Mouse (Mus musculus): ENCODE measurements around the gene Arhgef7.

DNA sequence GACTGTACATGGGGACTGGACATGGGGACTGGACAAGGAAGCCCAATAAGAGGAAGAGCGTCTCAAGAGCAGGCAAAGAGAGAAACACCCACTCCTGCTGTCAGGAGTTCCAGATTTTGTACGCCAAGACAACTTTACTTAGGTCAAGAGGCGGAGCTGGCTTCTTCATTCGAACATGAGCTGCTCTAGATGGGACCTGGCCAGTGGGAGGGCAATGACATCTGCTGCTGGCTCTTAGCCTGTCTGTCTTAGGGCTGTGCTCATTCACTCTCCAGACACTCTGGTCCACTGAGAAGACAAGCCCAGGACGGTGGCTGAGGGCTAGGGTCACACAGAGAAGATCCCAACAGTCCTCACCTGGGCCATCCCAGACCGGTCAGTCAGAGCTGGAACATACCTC, 9.6 kb downstream of the Arhgef7 start:
- no peak for TF ChIP-seq POLR2A (IDR thresholded peaks at IDR 0.05; ENCODE audit: insufficient read depth, low read length)
- no peak for TF ChIP-seq CTCF (IDR thresholded peaks at IDR 0.05; ENCODE audit: low read depth, low read length)
- TF ChIP-seq EP300 (IDR thresholded peaks at IDR 0.05; ENCODE audit: insufficient read depth, low read depth, low read length): no peak
